Mouse (Mus musculus): ENCODE measurements around the gene Rhpn2.

Gene Rhpn2

DNA sequence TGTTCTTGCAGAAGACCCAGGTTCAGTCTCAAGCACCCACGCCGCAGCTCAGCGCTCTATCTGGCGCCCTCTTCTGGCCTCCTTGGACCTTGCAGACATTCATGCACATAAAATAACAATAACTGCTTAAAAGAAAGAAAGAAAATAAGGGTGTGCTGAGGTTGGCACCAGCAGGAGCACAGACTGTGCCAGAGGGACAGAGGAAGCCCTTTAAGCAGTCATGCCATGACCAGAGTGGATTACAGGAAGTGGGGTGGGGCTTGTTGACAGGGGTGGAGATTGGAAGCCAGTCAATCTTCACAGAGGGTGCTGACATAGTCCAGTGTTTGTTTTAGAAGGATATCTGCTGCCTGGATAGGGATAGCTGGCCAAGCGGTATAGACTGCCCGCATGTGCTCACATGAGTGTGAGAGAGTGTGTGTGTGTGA lies 52.6 kb downstream of the Rhpn2 start:
- no peak for DNase-seq (ENCODE audit: extremely low spot score, low spot score)

DNA sequence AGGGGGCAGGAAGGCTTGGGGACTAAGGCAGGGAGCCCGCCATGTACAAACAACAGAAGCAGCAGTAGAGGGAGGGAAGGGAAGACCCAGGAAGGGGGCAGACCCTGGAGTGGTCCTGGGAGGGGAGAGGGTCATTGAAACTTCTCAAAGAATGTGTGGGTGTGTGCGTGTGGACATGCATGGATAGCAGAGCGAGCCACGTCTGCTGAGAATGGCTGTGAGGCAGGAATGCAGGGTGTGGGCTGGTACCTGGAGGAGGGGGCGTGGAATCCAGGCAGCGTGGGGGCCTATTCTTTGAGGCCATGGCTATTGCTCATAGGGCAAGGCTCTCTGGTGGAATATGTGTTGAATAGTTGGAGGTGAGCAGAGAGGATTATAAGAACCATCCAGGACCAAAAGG lies 54.7 kb downstream of the Rhpn2 start:
- no peak for DNase-seq (ENCODE audit: extremely low spot score, low spot score)

- DNase-seq (ENCODE audit: extremely low spot score, low spot score), result no peak
These were observed 59.0 kb downstream of the Rhpn2 start for GRCm38 (mm10) chr7:35392935-35393334.

DNA sequence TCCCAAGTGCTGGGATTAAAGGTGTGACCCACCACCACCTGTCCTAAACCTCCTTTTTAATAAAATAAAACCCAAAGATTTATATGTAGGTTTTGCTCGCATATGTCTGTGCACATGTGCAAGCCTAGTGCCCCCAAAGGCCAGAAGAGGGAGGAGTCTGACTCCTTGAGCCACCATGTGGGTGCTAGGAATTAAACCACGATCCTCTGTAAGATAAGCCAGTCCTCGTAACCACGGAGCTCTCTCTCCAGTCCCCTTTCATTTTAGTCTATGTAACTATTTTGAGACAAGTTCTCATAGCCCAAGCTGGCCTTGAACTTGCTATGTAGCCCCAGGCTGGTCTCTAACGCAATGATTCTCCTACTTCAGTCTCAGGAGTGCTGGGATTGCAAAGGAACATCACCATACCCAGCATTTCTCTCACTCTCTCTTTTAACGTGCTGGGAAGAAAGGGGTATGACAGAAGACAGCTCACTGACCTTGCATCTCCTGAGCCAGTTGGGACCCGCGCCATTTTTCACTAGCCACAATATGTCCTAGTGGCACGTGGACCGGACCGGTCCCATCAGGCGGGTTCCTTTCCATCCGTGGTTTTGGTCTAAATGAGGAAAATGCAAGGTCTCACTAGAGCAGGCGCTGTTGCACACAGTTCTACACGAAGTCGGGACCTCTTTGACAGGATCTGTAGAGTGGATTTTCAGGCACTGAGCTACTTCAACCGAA lies 61.9 kb downstream of the Rhpn2 start:
- peak; percentile 19 for DNase-seq (ENCODE audit: extremely low spot score, low spot score)

GRCm38 (mm10) chr7:35396542-35397168 lies 62.7 kb downstream of the Rhpn2 start, which contains the start of the genes Faap24 and Cep89:
Faap24 (minus strand) TSS chr7:35396836.
Cep89 (plus strand) TSS chr7:35397035.
- DNase-seq (ENCODE audit: extremely low spot score, low spot score), result peak; percentile 100

GRCm38 (mm10) chr7:35401169-35401568 lies 67.2 kb downstream of the Rhpn2 start:
- DNase-seq (ENCODE audit: extremely low spot score, low spot score), result no peak

DNA sequence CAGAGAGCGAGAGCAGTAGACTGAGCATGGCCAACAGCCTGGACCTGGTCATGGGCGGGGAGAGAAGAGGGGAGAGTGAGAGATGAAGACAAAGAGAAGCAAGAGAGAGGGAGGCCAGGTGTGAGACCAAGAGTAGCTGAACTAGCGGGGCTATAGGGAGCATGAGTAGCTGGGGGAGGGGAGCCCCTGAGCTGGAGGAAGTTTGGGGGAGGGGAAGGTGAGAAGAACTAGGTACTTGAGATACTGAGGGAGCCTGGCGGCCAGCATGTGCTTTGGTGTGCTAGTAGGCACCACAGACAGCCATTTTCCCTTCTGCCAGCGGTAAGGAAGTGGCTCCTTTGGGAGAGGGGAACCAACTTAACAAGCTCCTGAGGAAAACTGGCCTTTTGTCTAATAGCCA lies 81.3 kb downstream of the Rhpn2 start:
- DNase-seq (ENCODE audit: extremely low spot score, low spot score), result no peak

GRCm38 (mm10) chr7:35415801-35416653 lies 82.1 kb downstream of the Rhpn2 start:
- no peak for DNase-seq (ENCODE audit: extremely low spot score, low spot score)

DNA sequence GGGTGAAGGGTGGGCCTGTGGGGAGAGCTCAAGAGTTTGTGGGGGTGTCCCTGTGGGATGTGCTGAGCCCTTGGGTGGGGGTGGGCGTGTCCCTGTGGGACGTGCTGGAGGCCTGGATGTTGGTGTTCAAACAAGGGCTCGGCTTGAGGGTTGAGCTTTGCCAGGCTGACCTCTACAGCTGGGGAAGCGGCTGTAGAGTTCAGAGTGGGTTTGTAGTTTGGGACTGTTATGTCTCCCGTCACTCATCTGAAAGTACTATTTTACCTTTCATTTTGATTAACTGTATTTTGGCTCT lies 82.6 kb downstream of the Rhpn2 start:
- no peak for DNase-seq (ENCODE audit: extremely low spot score, low spot score)

DNA sequence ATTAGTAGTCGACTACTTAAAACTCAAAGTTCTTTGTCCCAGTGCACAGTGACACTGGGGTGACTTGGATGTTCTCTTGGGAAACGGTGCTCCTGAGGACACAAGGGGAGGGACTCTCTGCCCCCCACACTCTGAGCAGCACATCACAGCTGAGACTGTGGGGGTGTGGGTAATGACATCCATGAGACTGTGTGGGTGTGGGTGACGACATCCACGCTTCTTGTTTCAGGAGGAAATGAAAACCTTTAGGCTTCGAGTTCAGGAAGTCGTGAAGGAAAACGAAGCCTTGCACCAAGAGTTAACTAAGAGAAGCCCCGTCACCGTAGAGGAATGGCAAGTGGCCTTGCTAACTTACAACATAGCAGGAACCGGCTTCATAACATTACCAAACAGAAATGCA lies 89.1 kb downstream of the Rhpn2 start:
- no peak for DNase-seq (ENCODE audit: extremely low spot score, low spot score)

GRCm38 (mm10) chr7:35428146-35428545 lies 94.2 kb downstream of the Rhpn2 start:
- no peak for DNase-seq (ENCODE audit: extremely low spot score, low spot score)

GRCm38 (mm10) chr7:35435266-35435665 lies 101.3 kb downstream of the Rhpn2 start:
- no peak for DNase-seq (ENCODE audit: extremely low spot score, low spot score)
